Mouse (Mus musculus) ovary, postnatal 10 days (tissue): Measurements from ENCODE around the gene Aqp11.

ENCODE experiments used
- DNase-seq: peaks from one replicate; pipeline ENCODE4 v3.0.0; 2022; ENCODE audit warnings: low spot score

Gene Aqp11

GRCm38 (mm10) chr7:97707809-97708208, 30.3 kb downstream of the Aqp11 start:
- DNase-seq = no peak

GRCm38 (mm10) chr7:97707123-97707522, 31.0 kb downstream of the Aqp11 start:
- DNase-seq = no peak

GRCm38 (mm10) chr7:97701106-97701505, 37.0 kb downstream of the Aqp11 start:
- no peak for DNase-seq

- no peak for DNase-seq
Measured at GRCm38 (mm10) chr7:97700173-97700572, 37.9 kb downstream of the Aqp11 start.

GRCm38 (mm10) chr7:97696506-97697254, 41.4 kb downstream of the Aqp11 start, which contains the start of gene Clns1a:
Clns1a (plus strand) TSS chr7:97696634.
- peak; percentile 79 for DNase-seq

GRCm38 (mm10) chr7:97696133-97696505, 42.0 kb downstream of the Aqp11 start:
- DNase-seq = no peak

- DNase-seq = no peak
Measured at GRCm38 (mm10) chr7:97695441-97695840, 42.6 kb downstream of the Aqp11 start.

GRCm38 (mm10) chr7:97687831-97688230, 50.3 kb downstream of the Aqp11 start:
- DNase-seq = no peak

- no peak for DNase-seq
Measured at GRCm38 (mm10) chr7:97679239-97679638, 58.9 kb downstream of the Aqp11 start.
